Mouse (Mus musculus): Measurements from ENCODE around the gene Pip4k2b. TPM values are rescaled to one million over a fixed set of nuclear protein-coding genes. Genes with fewer than 3 reads are reported as not detected.

Pip4k2b gene
- polyA plus RNA-seq, 1 experiment from 2014 or later, result 1.7 TPM

GRCm38 (mm10) chr11:97733689-97734088 is 10.8 kb downstream of the Pip4k2b start:
- 30% methylated on average over 10 of the region's 10 CpGs for WGBS
- H3K4me3 ChIP-seq (ENCODE audit: low read depth, low read length), result no peak overlapping the region
- H3K4me2 ChIP-seq (ENCODE audit: low read length), result no peak overlapping the region
- no peak overlapping the region for H3K9ac ChIP-seq (ENCODE audit: low read length)
- H3K4me1 ChIP-seq (replicated peaks; ENCODE audit: control insufficient read depth, insufficient read depth, low read length), result 0 out of 2 replicates have a peak, but pooled peaks cover 3% of the 10 kb centered on the region
- ATAC-seq (replicated peaks; ENCODE audit: low FRiP score, low TSS enrichment, low read depth), result no peak
- H3K36me3 ChIP-seq (ENCODE audit: control insufficient read depth, insufficient read depth, low read length), result peaks cover 37% of the 10 kb centered on the region
- DNase-seq (ENCODE audit: low spot score), result no peak
- H3K27ac ChIP-seq (ENCODE audit: low read depth), result no peak overlapping the region
- H3K9me3 ChIP-seq (ENCODE audit: control insufficient read depth, low read length), result no peaks in the 10 kb centered on the region
- no peaks in the 10 kb centered on the region for H3K27me3 ChIP-seq (replicated peaks; ENCODE audit: control insufficient read depth, insufficient read depth, low read length)

- Histone ChIP-seq H3K4me3 (ENCODE audit: low read depth, low read length) (no peak overlapping the region), H3K27me3 (replicated peaks; ENCODE audit: control insufficient read depth, insufficient read depth, low read length) (no peaks in the 10 kb centered on the region), H3K4me2 (ENCODE audit: low read length) (no peak overlapping the region), H3K9ac (ENCODE audit: low read length) (no peak overlapping the region), H3K36me3 (ENCODE audit: control insufficient read depth, insufficient read depth, low read length) (peaks cover 84% of the 10 kb centered on the region), H3K27ac (ENCODE audit: low read depth) (no peak overlapping the region), H3K4me1 (replicated peaks; ENCODE audit: control insufficient read depth, insufficient read depth, low read length) (no peaks in the 10 kb centered on the region), H3K9me3 (ENCODE audit: control insufficient read depth, low read length) (no peaks in the 10 kb centered on the region)
- WGBS, result 73% methylated on average over 7 of the region's 7 CpGs
- DNase-seq (ENCODE audit: low spot score) (no peak), ATAC-seq (replicated peaks; ENCODE audit: low FRiP score, low TSS enrichment, low read depth) (no peak)
Measured at GRCm38 (mm10) chr11:97728730-97729129, 15.8 kb downstream of the Pip4k2b start.

- ATAC-seq (replicated peaks; ENCODE audit: low FRiP score, low TSS enrichment, low read depth) (no peak), DNase-seq (ENCODE audit: low spot score) (no peak)
- H3K4me2 ChIP-seq (ENCODE audit: low read length), result no peak overlapping the region
- H3K4me3 ChIP-seq (ENCODE audit: low read depth, low read length), result no peak overlapping the region
- H3K27ac ChIP-seq (ENCODE audit: low read depth), result no peak overlapping the region
- H3K4me1 ChIP-seq (replicated peaks; ENCODE audit: control insufficient read depth, insufficient read depth, low read length), result no peaks in the 10 kb centered on the region
- H3K9me3 ChIP-seq (ENCODE audit: control insufficient read depth, low read length), result no peaks in the 10 kb centered on the region
- 71% methylated on average over 7 of the region's 7 CpGs for WGBS
- no peak overlapping the region for H3K9ac ChIP-seq (ENCODE audit: low read length)
- peaks cover 88% of the 10 kb centered on the region for H3K36me3 ChIP-seq (ENCODE audit: control insufficient read depth, insufficient read depth, low read length)
- no peaks in the 10 kb centered on the region for H3K27me3 ChIP-seq (replicated peaks; ENCODE audit: control insufficient read depth, insufficient read depth, low read length)
Measured at GRCm38 (mm10) chr11:97728311-97728710, 16.2 kb downstream of the Pip4k2b start.

- Histone ChIP-seq H3K9me3 (ENCODE audit: control insufficient read depth, low read length) (peaks cover 4% of the 10 kb centered on the region; the same call in 1 of the 2 replicates), H3K4me2 (ENCODE audit: low read length) (no peak overlapping the region), H3K4me1 (replicated peaks; ENCODE audit: control insufficient read depth, insufficient read depth, low read length) (no peaks in the 10 kb centered on the region), H3K4me3 (ENCODE audit: low read depth, low read length) (no peak overlapping the region), H3K27me3 (replicated peaks; ENCODE audit: control insufficient read depth, insufficient read depth, low read length) (no peaks in the 10 kb centered on the region), H3K27ac (ENCODE audit: low read depth) (no peak overlapping the region), H3K9ac (ENCODE audit: low read length) (no peak overlapping the region), H3K36me3 (ENCODE audit: control insufficient read depth, insufficient read depth, low read length) (peaks cover 95% of the 10 kb centered on the region)
- ATAC-seq (replicated peaks; ENCODE audit: low FRiP score, low TSS enrichment, low read depth), result no peak
- DNase-seq (ENCODE audit: low spot score), result no peak
- WGBS, result 80% methylated on average over 7 of the region's 7 CpGs
Measured at GRCm38 (mm10) chr11:97723709-97724108, 20.8 kb downstream of the Pip4k2b start.

GRCm38 (mm10) chr11:97721338-97721737 is 23.2 kb downstream of the Pip4k2b start:
- no peak overlapping the region for H3K4me2 ChIP-seq (ENCODE audit: low read length)
- no peak for DNase-seq (ENCODE audit: low spot score)
- H3K36me3 ChIP-seq (ENCODE audit: control insufficient read depth, insufficient read depth, low read length), result peaks cover 95% of the 10 kb centered on the region
- no peaks in the 10 kb centered on the region for H3K4me1 ChIP-seq (replicated peaks; ENCODE audit: control insufficient read depth, insufficient read depth, low read length)
- no peak overlapping the region for H3K27ac ChIP-seq (ENCODE audit: low read depth)
- WGBS, result 89% methylated on average over 4 of the region's 4 CpGs
- no peak for ATAC-seq (replicated peaks; ENCODE audit: low FRiP score, low TSS enrichment, low read depth)
- H3K9me3 ChIP-seq (ENCODE audit: control insufficient read depth, low read length), result peaks cover 4% of the 10 kb centered on the region; the same call in 1 of the 2 replicates
- H3K27me3 ChIP-seq (replicated peaks; ENCODE audit: control insufficient read depth, insufficient read depth, low read length), result no peaks in the 10 kb centered on the region
- no peak overlapping the region for H3K9ac ChIP-seq (ENCODE audit: low read length)
- H3K4me3 ChIP-seq (ENCODE audit: low read depth, low read length), result no peak overlapping the region

GRCm38 (mm10) chr11:97719041-97719440 is 25.5 kb downstream of the Pip4k2b start:
- Histone ChIP-seq H3K4me3 (ENCODE audit: low read depth, low read length) (no peak overlapping the region), H3K4me2 (ENCODE audit: low read length) (no peak overlapping the region), H3K27ac (ENCODE audit: low read depth) (no peak overlapping the region), H3K9me3 (ENCODE audit: control insufficient read depth, low read length) (peaks cover 4% of the 10 kb centered on the region; the same call in 1 of the 2 replicates), H3K36me3 (ENCODE audit: control insufficient read depth, insufficient read depth, low read length) (peaks cover 80% of the 10 kb centered on the region), H3K27me3 (replicated peaks; ENCODE audit: control insufficient read depth, insufficient read depth, low read length) (no peaks in the 10 kb centered on the region), H3K4me1 (replicated peaks; ENCODE audit: control insufficient read depth, insufficient read depth, low read length) (no peaks in the 10 kb centered on the region), H3K9ac (ENCODE audit: low read length) (no peak overlapping the region)
- 89% methylated on average over 4 of the region's 4 CpGs for WGBS
- ATAC-seq (replicated peaks; ENCODE audit: low FRiP score, low TSS enrichment, low read depth) (no peak), DNase-seq (ENCODE audit: low spot score) (no peak)

- Histone ChIP-seq H3K4me3 (ENCODE audit: low read depth, low read length) (no peak overlapping the region), H3K4me1 (replicated peaks; ENCODE audit: control insufficient read depth, insufficient read depth, low read length) (no peaks in the 10 kb centered on the region), H3K27me3 (replicated peaks; ENCODE audit: control insufficient read depth, insufficient read depth, low read length) (no peaks in the 10 kb centered on the region), H3K9ac (ENCODE audit: low read length) (no peak overlapping the region), H3K27ac (ENCODE audit: low read depth) (no peak overlapping the region), H3K9me3 (ENCODE audit: control insufficient read depth, low read length) (peaks cover 4% of the 10 kb centered on the region; the same call in 1 of the 2 replicates), H3K36me3 (ENCODE audit: control insufficient read depth, insufficient read depth, low read length) (peaks cover 80% of the 10 kb centered on the region), H3K4me2 (ENCODE audit: low read length) (no peak overlapping the region)
- DNase-seq (ENCODE audit: low spot score), result no peak
- WGBS, result 79% methylated on average over 15 of the region's 15 CpGs
- ATAC-seq (replicated peaks; ENCODE audit: low FRiP score, low TSS enrichment, low read depth), result no peak
Measured at GRCm38 (mm10) chr11:97718281-97718860, 26.1 kb downstream of the Pip4k2b start.

- no peak for DNase-seq (ENCODE audit: low spot score)
- no peak overlapping the region for H3K9ac ChIP-seq (ENCODE audit: low read length)
- ATAC-seq (replicated peaks; ENCODE audit: low FRiP score, low TSS enrichment, low read depth), result no peak
- H3K27ac ChIP-seq (ENCODE audit: low read depth), result no peak overlapping the region
- H3K4me3 ChIP-seq (ENCODE audit: low read depth, low read length), result no peak overlapping the region
- WGBS, result 85% methylated on average over 26 of the region's 26 CpGs
- H3K4me2 ChIP-seq (ENCODE audit: low read length), result no peak overlapping the region
- H3K27me3 ChIP-seq (replicated peaks; ENCODE audit: control insufficient read depth, insufficient read depth, low read length), result no peaks in the 10 kb centered on the region
- H3K9me3 ChIP-seq (ENCODE audit: control insufficient read depth, low read length), result peaks cover 4% of the 10 kb centered on the region; the same call in 1 of the 2 replicates
- H3K4me1 ChIP-seq (replicated peaks; ENCODE audit: control insufficient read depth, insufficient read depth, low read length), result no peaks in the 10 kb centered on the region
- H3K36me3 ChIP-seq (ENCODE audit: control insufficient read depth, insufficient read depth, low read length), result peaks cover 78% of the 10 kb centered on the region
Measured at GRCm38 (mm10) chr11:97717369-97718280, 26.9 kb downstream of the Pip4k2b start.
